Comparison of ENCODE assay signal across 8 mouse cellular contexts in the genomic region with DNA sequence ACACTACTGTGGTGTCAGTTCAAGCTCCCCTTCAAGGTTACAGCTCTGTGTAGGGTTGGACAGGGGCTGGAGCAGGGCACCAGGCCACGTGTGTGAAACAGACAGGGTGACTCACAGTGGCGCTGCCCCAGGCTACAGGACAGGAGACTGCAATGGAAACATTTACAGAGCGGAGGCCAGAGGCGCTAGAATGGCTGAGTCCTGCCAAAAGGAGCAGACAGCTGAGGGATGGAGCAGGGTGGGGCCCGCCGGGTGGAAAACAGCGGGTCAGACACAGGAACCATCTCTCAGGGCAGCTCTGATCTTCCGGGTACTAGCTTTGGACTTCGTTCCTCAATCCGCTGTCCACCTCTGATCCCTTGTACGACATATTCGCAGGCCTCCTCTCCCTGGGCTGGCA. TPM values are rescaled to one million over a fixed set of nuclear protein-coding genes. Genes with fewer than 3 reads are reported as not detected.
A peak's percentile ranks its signal among the peaks of the same experiment; 100 is the strongest.
DNase-seq lines count a peak whose midpoint lies in the region; ATAC-seq lines count a peak whose summit lies in the region.

No protein-coding gene starts in this region.

- peaks cover 65% of the 10 kb centered on the region for H3K4me1 ChIP-seq in neural tube, embryonic 13.5 days (replicated peaks)
- H3K4me1 ChIP-seq in neural tube, embryonic 15.5 days: peaks cover 27% of the 10 kb centered on the region
- H3K4me1 ChIP-seq in hindbrain, embryonic 16.5 days (ENCODE audit: control insufficient read depth, insufficient read depth, low read depth, low read length): peaks cover 5% of the 10 kb centered on the region
- no peaks in the 10 kb centered on the region for H3K4me1 ChIP-seq in forebrain, embryonic 15.5 days

- DNase-seq in gastrocnemius, postnatal 4 days (ENCODE audit: low spot score in 2 of 2): peak; percentile 55 to 84
- DNase-seq in kidney, postnatal 25 days: peak; percentile 55 to 82
- DNase-seq in testis, postnatal 10 days (ENCODE audit: low spot score): peak; percentile 71
- no peak for DNase-seq in thymus, postnatal 25 days

- H3K9me3 ChIP-seq in neural tube, embryonic 13.5 days: no peaks in the 10 kb centered on the region
- no peaks in the 10 kb centered on the region for H3K9me3 ChIP-seq in neural tube, embryonic 15.5 days (replicated peaks)
- no peaks in the 10 kb centered on the region for H3K9me3 ChIP-seq in hindbrain, embryonic 16.5 days (ENCODE audit: control insufficient read depth, low read length)
- no peaks in the 10 kb centered on the region for H3K9me3 ChIP-seq in forebrain, embryonic 15.5 days

- WGBS in neural tube, embryonic 13.5 days: 82% methylated on average over 12 of the region's 12 CpGs
- 80% methylated on average over 12 of the region's 12 CpGs for WGBS in neural tube, embryonic 15.5 days
- 78% methylated on average over 12 of the region's 12 CpGs for WGBS in hindbrain, embryonic 16.5 days
- 80% methylated on average over 12 of the region's 12 CpGs for WGBS in forebrain, embryonic 15.5 days

- no peaks in the 10 kb centered on the region for H3K27me3 ChIP-seq in neural tube, embryonic 13.5 days
- H3K27me3 ChIP-seq in neural tube, embryonic 15.5 days (replicated peaks): no peaks in the 10 kb centered on the region
- no peaks in the 10 kb centered on the region for H3K27me3 ChIP-seq in hindbrain, embryonic 16.5 days (replicated peaks; ENCODE audit: control insufficient read depth, insufficient read depth, low read length)
- no peaks in the 10 kb centered on the region for H3K27me3 ChIP-seq in forebrain, embryonic 15.5 days

- no peak overlapping the region for H3K9ac ChIP-seq in neural tube, embryonic 13.5 days
- no peak overlapping the region for H3K9ac ChIP-seq in neural tube, embryonic 15.5 days (replicated peaks)
- H3K9ac ChIP-seq in hindbrain, embryonic 16.5 days (ENCODE audit: low read depth, low read length): no peak overlapping the region
- H3K9ac ChIP-seq in forebrain, embryonic 15.5 days (replicated peaks): no peak overlapping the region

- H3K27ac ChIP-seq in neural tube, embryonic 13.5 days (replicated peaks): 0 out of 2 replicates have a peak overlapping the region, but pooled peaks have one; percentile 13
- no peak overlapping the region for H3K27ac ChIP-seq in neural tube, embryonic 15.5 days (replicated peaks)
- no peak overlapping the region for H3K27ac ChIP-seq in hindbrain, embryonic 16.5 days (ENCODE audit: low read depth, low read length)
- H3K27ac ChIP-seq in forebrain, embryonic 15.5 days (replicated peaks): no peak overlapping the region

- no peak overlapping the region for H3K4me2 ChIP-seq in neural tube, embryonic 13.5 days
- H3K4me2 ChIP-seq in neural tube, embryonic 15.5 days: no peak overlapping the region
- no peak overlapping the region for H3K4me2 ChIP-seq in hindbrain, embryonic 16.5 days (ENCODE audit: low read length)
- no peak overlapping the region for H3K4me2 ChIP-seq in forebrain, embryonic 15.5 days (replicated peaks)

- H3K4me3 ChIP-seq in neural tube, embryonic 13.5 days: no peak overlapping the region
- H3K4me3 ChIP-seq in neural tube, embryonic 15.5 days (replicated peaks): no peak overlapping the region
- H3K4me3 ChIP-seq in hindbrain, embryonic 16.5 days (ENCODE audit: low read length): no peak overlapping the region
- H3K4me3 ChIP-seq in forebrain, embryonic 15.5 days: no peak overlapping the region

- H3K36me3 ChIP-seq in neural tube, embryonic 13.5 days: no peaks in the 10 kb centered on the region
- H3K36me3 ChIP-seq in neural tube, embryonic 15.5 days: no peaks in the 10 kb centered on the region
- no peaks in the 10 kb centered on the region for H3K36me3 ChIP-seq in hindbrain, embryonic 16.5 days (ENCODE audit: control insufficient read depth, insufficient read depth, low read length)
- H3K36me3 ChIP-seq in forebrain, embryonic 15.5 days: no peaks in the 10 kb centered on the region

- no peak for ATAC-seq in neural tube, embryonic 13.5 days (ENCODE audit: low read depth)
- no peak for ATAC-seq in neural tube, embryonic 15.5 days (ENCODE audit: low FRiP score)
- no peak for ATAC-seq in hindbrain, embryonic 16.5 days
- ATAC-seq in forebrain, embryonic 15.5 days (replicated peaks): no peak

RNA-seq across cellular contexts. Expression of gene C130050O18Rik, which starts 4.3 kb away (rescaled TPM):
- polyA plus RNA-seq in neural tube, embryonic 13.5 days (2015; fragmentation: Nextera tagmentation; extraction: Ambion mirVana): 0.38 and 0.39 TPM in 2 replicates
- 0.47 and 0.64 TPM in 2 replicates for polyA plus RNA-seq in neural tube, embryonic 15.5 days (2015; fragmentation: Nextera tagmentation; extraction: Ambion mirVana)
- under 1 TPM; 0.80 to 0.88 TPM for total RNA-seq in gastrocnemius, postnatal 4 days (2021)
- 0.26 and 0.64 TPM in 2 replicates for polyA plus RNA-seq in hindbrain, embryonic 16.5 days (2015; fragmentation: Nextera tagmentation; extraction: Ambion mirVana)
- polyA plus RNA-seq in forebrain, embryonic 15.5 days (2015; fragmentation: Nextera tagmentation; extraction: Ambion mirVana): 0.13 and 0.20 TPM in 2 replicates

RNA-seq across cellular contexts. Expression of gene Gper1, which starts 13.5 kb away (rescaled TPM):
- 8.5 and 9.9 TPM in 2 replicates for polyA plus RNA-seq in neural tube, embryonic 13.5 days (2015; fragmentation: Nextera tagmentation; extraction: Ambion mirVana)
- 7.8 and 9.6 TPM in 2 replicates for polyA plus RNA-seq in neural tube, embryonic 15.5 days (2015; fragmentation: Nextera tagmentation; extraction: Ambion mirVana)
- 1 to 10 TPM; 3.9 to 4.4 TPM for total RNA-seq in gastrocnemius, postnatal 4 days (2021)
- polyA plus RNA-seq in hindbrain, embryonic 16.5 days (2015; fragmentation: Nextera tagmentation; extraction: Ambion mirVana): 7.8 and 9.4 TPM in 2 replicates
- 7.3 and 8.2 TPM in 2 replicates for polyA plus RNA-seq in forebrain, embryonic 15.5 days (2015; fragmentation: Nextera tagmentation; extraction: Ambion mirVana)

RNA-seq across cellular contexts. Expression of gene Gpr146, which starts 31.9 kb away (rescaled TPM):
- 1.8 and 1.9 TPM in 2 replicates for polyA plus RNA-seq in neural tube, embryonic 13.5 days (2015; fragmentation: Nextera tagmentation; extraction: Ambion mirVana)
- 2.6 and 3.0 TPM in 2 replicates for polyA plus RNA-seq in neural tube, embryonic 15.5 days (2015; fragmentation: Nextera tagmentation; extraction: Ambion mirVana)
- 10 to 100 TPM in 1 of 2 experiments, 1 to 10 TPM in 1; 8.8 to 10.2 TPM for total RNA-seq in gastrocnemius, postnatal 4 days (2021)
- 3.1 and 4.0 TPM in 2 replicates for polyA plus RNA-seq in hindbrain, embryonic 16.5 days (2015; fragmentation: Nextera tagmentation; extraction: Ambion mirVana)
- 1.3 and 1.5 TPM in 2 replicates for polyA plus RNA-seq in forebrain, embryonic 15.5 days (2015; fragmentation: Nextera tagmentation; extraction: Ambion mirVana)

RNA-seq across cellular contexts. Expression of gene 3110082I17Rik, which starts 50.9 kb away (rescaled TPM):
- 14.9 and 15.1 TPM in 2 replicates for polyA plus RNA-seq in neural tube, embryonic 13.5 days (2015; fragmentation: Nextera tagmentation; extraction: Ambion mirVana)
- 15.7 and 22.7 TPM in 2 replicates for polyA plus RNA-seq in neural tube, embryonic 15.5 days (2015; fragmentation: Nextera tagmentation; extraction: Ambion mirVana)
- 10 to 100 TPM; 12.3 to 12.6 TPM for total RNA-seq in gastrocnemius, postnatal 4 days (2021)
- polyA plus RNA-seq in hindbrain, embryonic 16.5 days (2015; fragmentation: Nextera tagmentation; extraction: Ambion mirVana): 18.4 and 20.3 TPM in 2 replicates
- polyA plus RNA-seq in forebrain, embryonic 15.5 days (2015; fragmentation: Nextera tagmentation; extraction: Ambion mirVana): 20.4 and 21.0 TPM in 2 replicates

RNA-seq across cellular contexts. Expression of gene Cyp2w1, which starts 57.0 kb away (rescaled TPM):
- polyA plus RNA-seq in neural tube, embryonic 13.5 days (2015; fragmentation: Nextera tagmentation; extraction: Ambion mirVana): not detected in 2 replicates
- polyA plus RNA-seq in neural tube, embryonic 15.5 days (2015; fragmentation: Nextera tagmentation; extraction: Ambion mirVana): 2.1 TPM in 1 of 2 replicates, not detected in the other
- not detected for total RNA-seq in gastrocnemius, postnatal 4 days (2021)
- polyA plus RNA-seq in hindbrain, embryonic 16.5 days (2015; fragmentation: Nextera tagmentation; extraction: Ambion mirVana): not detected in 2 replicates
- polyA plus RNA-seq in forebrain, embryonic 15.5 days (2015; fragmentation: Nextera tagmentation; extraction: Ambion mirVana): not detected in 2 replicates
